Mouse (Mus musculus) bone marrow macrophage, adult 2 months (primary cell): Measurements from ENCODE around the gene Katnal1. TPM values are rescaled to one million over a fixed set of nuclear protein-coding genes. Genes with fewer than 3 reads are reported as not detected.

Source experiments
- H3K27ac ChIP-seq: 2 replicates; pipeline ENCODE4 v1.5.1; 2012; ENCODE audit warnings: low read depth, low read length; ENCODE audit not compliant: insufficient read depth
- H3K4me1 ChIP-seq: 2 replicates; pipeline ENCODE4 v1.6.1; 2012; ENCODE audit warnings: low read length; ENCODE audit not compliant: control insufficient read depth, insufficient read depth
- H3K4me3 ChIP-seq: 2 replicates; pipeline ENCODE4 v1.5.1; 2012; ENCODE audit warnings: mild to moderate bottlenecking, low read length, moderate library complexity; ENCODE audit not compliant: insufficient read depth
- CTCF ChIP-seq: IDR thresholded peaks from 2 replicates; pipeline ENCODE4 v1.5.1; 2012; ENCODE audit warnings: low read depth, mild to moderate bottlenecking, low read length, moderate library complexity
- POLR2A ChIP-seq: IDR thresholded peaks from 2 replicates; pipeline ENCODE4 v1.6.1; 2012; ENCODE audit warnings: mild to moderate bottlenecking, low read depth, low read length, borderline replicate concordance
- polyA plus RNA-seq: library from polyadenylated mRNA; stranded (reverse); fragments of >200 nt; gene quantifications from 2 replicates; pipeline ENCODE4 v1.2.4, GENCODE M21; 2012; ENCODE audit not compliant: missing spikeins, insufficient read depth, insufficient read length

The Katnal1 gene
- polyA plus RNA-seq, 1 experiment: 7.1 TPM

GRCm38 (mm10) chr5:148831596-148832257 is 97.4 kb downstream of the Katnal1 start:
- TF ChIP-seq POLR2A (no peak), CTCF (peak; percentile 96)
- no peak overlapping the region for H3K27ac ChIP-seq
- peaks cover 6% of the 10 kb centered on the region for H3K4me1 ChIP-seq
- H3K4me3 ChIP-seq: peak overlapping the region; percentile 16

- Histone ChIP-seq H3K4me3 (peak overlapping the region; percentile 16), H3K4me1 (peaks cover 6% of the 10 kb centered on the region), H3K27ac (no peak overlapping the region)
- TF ChIP-seq CTCF (no peak), POLR2A (no peak)
Observed at GRCm38 (mm10) chr5:148831141-148831547, 98.0 kb downstream of the Katnal1 start.

DNA sequence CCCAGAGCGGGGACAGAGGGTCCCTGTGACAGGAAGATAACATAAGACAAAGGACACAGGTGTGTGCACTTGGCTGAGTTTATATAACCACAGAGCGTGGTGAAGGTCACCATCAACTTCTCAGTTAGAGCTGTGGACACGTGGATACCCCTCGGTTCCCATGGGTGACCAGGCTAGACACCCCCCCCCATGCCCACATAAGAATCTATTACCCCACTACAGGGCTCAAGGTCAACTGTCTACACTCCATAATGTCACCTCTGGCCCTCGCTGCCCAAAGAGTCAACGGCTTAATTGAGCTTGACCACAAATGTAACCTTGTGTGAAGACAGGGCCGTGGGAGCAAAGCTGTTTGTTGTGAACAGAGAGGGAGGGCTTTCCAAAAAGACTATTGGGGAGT is 103.4 kb downstream of the Katnal1 start:
- no peak overlapping the region for H3K27ac ChIP-seq
- no peak overlapping the region for H3K4me3 ChIP-seq
- no peak for TF ChIP-seq CTCF
- no peak for TF ChIP-seq POLR2A
- 0 out of 2 replicates have a peak, but pooled peaks cover 3% of the 10 kb centered on the region for H3K4me1 ChIP-seq

- no peak overlapping the region for H3K27ac ChIP-seq
- no peak for TF ChIP-seq POLR2A
- no peak for TF ChIP-seq CTCF
- peaks cover 18% of the 10 kb centered on the region for H3K4me1 ChIP-seq
- H3K4me3 ChIP-seq: no peak overlapping the region
Observed at GRCm38 (mm10) chr5:148822772-148823171, 106.3 kb downstream of the Katnal1 start.

Other genes starting within 250 kb of the Katnal1 start
- 0.78 TPM in 1 of 2 replicates, not detected in the other for gene Gm42791, start 65.8 kb upstream of the Katnal1 start, polyA plus RNA-seq